Mouse (Mus musculus): ENCODE data around the gene Gm21876. TPM values are rescaled to one million over a fixed set of nuclear protein-coding genes. Genes with fewer than 3 reads are reported as not detected.
"Not testable (repeated sequence)": the region's sequence is repeated elsewhere in the genome, so short reads cannot be mapped to it uniquely, and the experiment has no call there.

Gm21876 gene
- polyA plus RNA-seq (2012; rRNA removed) = not detected in 2 replicates

GRCm38 (mm10) chrX:21175553-21175952, at the start of gene Gm21876:
Gm21876 (minus strand) TSS chrX:21175653.
- no peak for DNase-seq (ENCODE audit: extremely low spot score in 1 of 2, low spot score in 1 of 2)

- DNase-seq (ENCODE audit: extremely low spot score in 1 of 2, low spot score in 1 of 2) = no peak
Observed at GRCm38 (mm10) chrX:21220422-21220821, 45.0 kb upstream of the Gm21876 start.

- DNase-seq (ENCODE audit: extremely low spot score in 1 of 2, low spot score in 1 of 2) = not testable (repeated sequence)
Observed at GRCm38 (mm10) chrX:21146675-21147074, 28.8 kb downstream of the Gm21876 start.

Other genes starting within 250 kb of the Gm21876 start
- gene Cfp, start 244.1 kb downstream of the Gm21876 start, polyA plus RNA-seq (2012; rRNA removed) = 19.2 and 21.8 TPM in 2 replicates
- gene Elk1, start 225.0 kb downstream of the Gm21876 start, polyA plus RNA-seq (2012; rRNA removed) = 36.0 and 39.1 TPM in 2 replicates
- 15.0 and 17.7 TPM in 2 replicates for gene Uxt, start 213.6 kb downstream of the Gm21876 start, polyA plus RNA-seq (2012; rRNA removed)
- 9.6 and 10.2 TPM in 2 replicates for gene Zfp182, start 113.3 kb downstream of the Gm21876 start, polyA plus RNA-seq (2012; rRNA removed)
- gene Spaca5, start 107.2 kb downstream of the Gm21876 start, polyA plus RNA-seq (2012; rRNA removed) = not detected in 2 replicates
- gene Zfp300, start 86.1 kb downstream of the Gm21876 start, polyA plus RNA-seq (2012; rRNA removed) = 1.6 and 1.8 TPM in 2 replicates
- gene Ssxa1, start 59.8 kb downstream of the Gm21876 start, polyA plus RNA-seq (2012; rRNA removed) = not detected in 2 replicates